Mouse (Mus musculus) bone marrow, adult 2 months (tissue): ENCODE results near the gene Chst8. TPM values are rescaled to one million over a fixed set of nuclear protein-coding genes. Genes with fewer than 3 reads are reported as not detected.

Experiments used
- H3K27ac ChIP-seq: fragments of 200-500 bp; 2 replicates; pipeline ENCODE4 v1.5.1; 2012; ENCODE audit warnings: low read depth, mild to moderate bottlenecking, control low read depth, inconsistent platforms, low read length; ENCODE audit not compliant: control insufficient read depth, poor library complexity, insufficient read depth
- H3K4me1 ChIP-seq: fragments of 200-500 bp; 2 replicates; pipeline ENCODE4 v1.6.1; 2011; ENCODE audit warnings: low read length; ENCODE audit not compliant: control insufficient read depth, insufficient read depth
- H3K4me3 ChIP-seq: fragments of 200-500 bp; replicated peaks from 2 replicates; pipeline ENCODE3; 2011; ENCODE audit warnings: mild to moderate bottlenecking, low read depth, low read length, control low read depth; ENCODE audit not compliant: control insufficient read depth
- CTCF ChIP-seq: fragments of 200-500 bp; IDR thresholded peaks from 2 replicates; pipeline ENCODE4 v1.5.1; 2011; ENCODE audit warnings: low read length, control low read depth; ENCODE audit not compliant: control insufficient read depth, insufficient read depth
- POLR2A ChIP-seq: fragments of 200-500 bp; IDR thresholded peaks from 2 replicates; pipeline ENCODE4 v1.6.1; 2011; ENCODE audit warnings: low read depth, mild to moderate bottlenecking, control low read depth, low read length, borderline replicate concordance; ENCODE audit not compliant: control insufficient read depth
- WGBS: fragments of 180-500 bp; shearing (Covaris S2); methylation state at CpG from one replicate; pipeline ENCODE4 v1.1.7; 2018; 5-methylcytosine and 5-hydroxymethylcytosine counted together
- polyA plus RNA-seq: library from polyadenylated mRNA; stranded (reverse); fragments of >200 nt; gene quantifications from 2 replicates; pipeline ENCODE4 v1.2.4, GENCODE M21; 2011; ENCODE audit warnings: low replicate concordance; ENCODE audit not compliant: missing spikeins, insufficient read depth, insufficient read length

The Chst8 gene
- polyA plus RNA-seq, 1 experiment, result not detected

GRCm38 (mm10) chr7:34838231-34838630 lies 25.7 kb upstream of the Chst8 start:
- TF ChIP-seq POLR2A (no peak), CTCF (no peak)
- WGBS, result 85% methylated on average over 4 of the region's 4 CpGs
- Histone ChIP-seq H3K27ac (no peak overlapping the region), H3K4me3 (no peak overlapping the region), H3K4me1 (no peaks in the 10 kb centered on the region)

DNA sequence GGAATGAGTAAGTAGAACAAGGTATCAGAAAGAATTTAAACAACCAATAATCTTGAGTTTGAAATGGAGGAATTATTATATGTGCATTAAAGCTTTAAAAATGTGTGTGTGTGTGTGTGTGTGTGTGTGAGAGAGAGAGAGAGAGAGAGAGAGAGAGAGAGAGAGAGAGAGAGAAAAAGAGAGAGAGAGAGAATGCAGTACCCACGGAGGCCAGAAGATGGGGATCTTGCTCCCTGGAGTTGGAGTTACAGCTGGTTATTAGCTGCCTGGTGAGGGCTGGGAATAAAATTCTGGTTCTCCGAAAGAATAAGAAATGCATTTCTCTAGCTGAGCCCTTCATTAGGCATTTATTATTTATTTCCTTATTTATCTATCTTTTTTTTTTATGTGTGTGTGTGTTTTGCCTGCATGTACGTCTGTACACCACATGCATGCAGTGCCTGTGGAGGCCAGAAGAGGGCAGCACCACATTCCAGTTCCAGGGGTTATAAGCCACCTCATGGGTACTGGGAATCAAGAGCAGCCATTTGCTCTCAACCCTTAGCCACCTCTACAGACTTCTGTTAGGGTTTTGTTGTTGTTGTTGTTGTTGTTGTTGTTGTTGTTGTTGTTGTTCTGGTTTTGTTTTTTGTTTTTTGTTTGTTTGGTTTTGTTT lies 13.9 kb upstream of the Chst8 start:
- no peak overlapping the region for H3K27ac ChIP-seq
- no peaks in the 10 kb centered on the region for H3K4me1 ChIP-seq
- H3K4me3 ChIP-seq, result no peak overlapping the region
- TF ChIP-seq CTCF (peak; percentile 55), POLR2A (no peak)
- 51% methylated on average over 3 of the region's 3 CpGs for WGBS

DNA sequence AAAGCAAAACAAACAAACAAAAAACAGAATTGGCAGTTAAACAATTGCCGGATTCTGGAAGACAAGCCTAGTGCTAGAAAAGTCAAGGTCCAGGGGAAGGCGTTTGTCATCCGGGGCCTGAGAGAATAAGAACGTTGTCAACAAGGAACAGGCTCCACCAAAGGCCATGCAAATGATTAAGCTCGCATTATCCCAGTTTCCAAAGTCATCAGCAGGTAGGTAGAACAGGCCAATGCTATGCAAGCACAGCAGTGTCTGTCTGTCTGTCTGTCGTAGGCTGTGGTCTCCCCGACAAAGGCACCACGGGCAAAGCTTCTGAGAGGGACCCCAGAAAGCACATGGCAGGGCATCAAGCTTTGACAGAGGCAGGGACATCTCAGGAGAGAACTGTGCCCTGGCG lies 9.1 kb upstream of the Chst8 start:
- TF ChIP-seq POLR2A (no peak), CTCF (no peak)
- WGBS, result 67% methylated on average over 9 of the region's 9 CpGs

GRCm38 (mm10) chr7:34820554-34820953 lies 8.0 kb upstream of the Chst8 start:
- no peak for TF ChIP-seq POLR2A
- no peak for TF ChIP-seq CTCF
- WGBS, result 64% methylated on average over 6 of the region's 6 CpGs
- Histone ChIP-seq H3K4me3 (no peak overlapping the region), H3K4me1 (no peaks in the 10 kb centered on the region), H3K27ac (no peak overlapping the region)

More for the DNA sequence above, 9.1 kb upstream of the Chst8 start:
- Histone ChIP-seq H3K4me1 (no peaks in the 10 kb centered on the region), H3K4me3 (no peak overlapping the region), H3K27ac (no peak overlapping the region)

DNA sequence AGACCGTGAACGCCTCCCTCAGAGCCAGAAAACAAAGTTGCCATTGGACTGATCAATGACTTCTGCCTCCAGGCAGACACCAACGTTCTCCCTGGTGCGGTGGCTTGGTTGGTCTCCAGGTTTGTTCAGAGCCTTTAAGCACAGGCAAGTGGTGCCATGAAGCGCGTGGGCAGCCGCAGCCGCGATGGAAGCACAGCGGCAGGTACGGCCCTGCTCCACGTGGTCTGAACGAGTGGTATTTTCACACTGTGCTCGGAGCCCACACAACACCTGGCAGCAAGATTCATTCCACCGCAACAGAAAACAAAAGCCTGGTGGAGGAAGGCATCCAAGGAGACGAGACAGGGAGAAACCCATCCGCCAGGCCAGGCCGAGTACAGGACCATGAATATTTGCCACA lies 7.3 kb upstream of the Chst8 start:
- 87% methylated on average over 18 of the region's 18 CpGs for WGBS
- Histone ChIP-seq H3K4me1 (no peaks in the 10 kb centered on the region), H3K4me3 (no peak overlapping the region), H3K27ac (no peak overlapping the region)
- TF ChIP-seq POLR2A (no peak), CTCF (no peak)

GRCm38 (mm10) chr7:34818660-34819059 lies 6.1 kb upstream of the Chst8 start:
- TF ChIP-seq POLR2A, result no peak
- TF ChIP-seq CTCF, result no peak
- Histone ChIP-seq H3K27ac (no peak overlapping the region), H3K4me1 (no peaks in the 10 kb centered on the region), H3K4me3 (no peak overlapping the region)
- WGBS, result 81% methylated on average over 5 of the region's 5 CpGs

GRCm38 (mm10) chr7:34816981-34817380 lies 4.5 kb upstream of the Chst8 start:
- TF ChIP-seq CTCF, result no peak
- no peak for TF ChIP-seq POLR2A
- no peak overlapping the region for H3K27ac ChIP-seq
- WGBS, result 64% methylated on average over 7 of the region's 7 CpGs
- H3K4me3 ChIP-seq, result no peak overlapping the region
- H3K4me1 ChIP-seq, result no peaks in the 10 kb centered on the region

- H3K4me1 ChIP-seq, result no peaks in the 10 kb centered on the region
- no peak overlapping the region for H3K4me3 ChIP-seq
- WGBS, result 69% methylated on average over 3 of the region's 3 CpGs
- no peak for TF ChIP-seq CTCF
- TF ChIP-seq POLR2A, result no peak
- H3K27ac ChIP-seq, result no peak overlapping the region
These were observed 2.3 kb upstream of the Chst8 start for GRCm38 (mm10) chr7:34814801-34815200.

DNA sequence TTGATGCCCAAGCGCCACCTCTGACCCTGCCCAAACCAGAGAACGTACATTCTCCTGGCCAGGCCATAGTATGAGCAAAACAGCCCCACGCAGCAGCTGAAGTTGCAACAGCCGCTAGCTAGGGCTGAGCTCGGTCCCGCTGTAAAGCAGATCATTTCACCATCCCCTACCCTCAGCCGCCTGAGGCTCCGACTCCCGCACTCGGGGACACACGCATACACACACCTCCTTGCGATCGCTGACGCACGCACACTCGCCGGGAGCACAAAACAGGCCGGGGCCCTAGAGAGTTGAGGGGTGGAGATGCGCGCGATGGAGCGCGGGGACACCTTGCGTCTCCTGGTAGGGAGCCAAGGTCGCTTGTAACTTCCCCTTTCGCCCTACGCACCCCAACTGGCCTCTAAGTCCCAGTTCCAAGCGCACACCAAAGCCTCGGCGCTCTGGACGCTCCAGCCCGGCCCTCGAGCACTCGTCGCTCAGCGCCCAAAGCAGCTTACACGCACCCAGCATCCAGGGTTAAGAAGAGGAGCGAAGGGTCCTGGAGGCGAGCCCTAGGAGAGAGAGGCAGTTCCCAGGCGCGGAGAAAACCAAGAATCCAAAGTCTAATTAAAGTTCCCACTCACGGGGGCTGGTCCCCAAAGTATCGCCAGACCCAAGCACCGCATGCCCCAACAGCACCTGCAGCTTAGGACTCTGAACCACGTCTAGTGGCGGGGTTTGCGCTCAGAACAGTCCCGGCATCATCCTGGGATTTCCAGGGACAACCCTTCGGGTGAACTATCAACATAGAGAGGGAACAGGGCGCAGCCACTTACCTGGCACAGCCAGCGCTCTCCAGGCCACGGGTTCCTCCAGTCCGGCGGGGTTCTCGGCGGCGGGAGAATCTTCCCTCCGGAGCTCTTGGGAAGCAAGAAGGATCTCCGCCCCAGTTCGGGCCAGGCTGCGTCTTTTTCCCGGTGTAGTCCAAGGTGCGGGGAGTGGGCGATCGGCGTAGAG lies 682 bp downstream of the Chst8 start:
- WGBS, result 3% methylated on average over 66 of the region's 66 CpGs
- H3K27ac ChIP-seq, result no peak overlapping the region
- no peaks in the 10 kb centered on the region for H3K4me1 ChIP-seq
- H3K4me3 ChIP-seq, result no peak overlapping the region
- no peak for TF ChIP-seq POLR2A
- no peak for TF ChIP-seq CTCF
